Mouse (Mus musculus): ENCODE measurements at regions not wholly inside any gene's neighbourhood (a gene's known extent, or its start where the extent isn't known, plus 50 kb on each side); places are given as distances from the start of the nearest gene placed in this dataset.

- no peak overlapping the region for H3K9ac ChIP-seq (replicated peaks; ENCODE audit: low read length)
- H3K4me1 ChIP-seq (ENCODE audit: control insufficient read depth, insufficient read depth, low read length), result no peaks in the 10 kb centered on the region
- H3K27ac ChIP-seq (replicated peaks; ENCODE audit: low read depth, low read length), result no peak overlapping the region
- no peak overlapping the region for H3K4me3 ChIP-seq (ENCODE audit: low read depth, low read length)
- ATAC-seq (replicated peaks; ENCODE audit: insufficient number of reproducible peaks, low FRiP score, low TSS enrichment, low read depth) (no peak), DNase-seq (ENCODE audit: low spot score) (no peak)
- H3K27me3 ChIP-seq (ENCODE audit: control insufficient read depth, insufficient read depth, low read length), result no peaks in the 10 kb centered on the region
- H3K36me3 ChIP-seq (replicated peaks; ENCODE audit: control insufficient read depth, insufficient read depth, low read depth, low read length), result no peaks in the 10 kb centered on the region
- no peak overlapping the region for H3K4me2 ChIP-seq (ENCODE audit: low read depth, low read length)
- no peaks in the 10 kb centered on the region for H3K9me3 ChIP-seq (replicated peaks; ENCODE audit: control insufficient read depth, low read length)
- WGBS, result 90% methylated on average over 2 of the region's 2 CpGs
Measured at GRCm38 (mm10) chr11:65638211-65638610, 149.9 kb downstream of the Map2k4 start.

- no peak overlapping the region for H3K4me2 ChIP-seq (ENCODE audit: low read depth, low read length)
- H3K9ac ChIP-seq (replicated peaks; ENCODE audit: low read length), result no peak overlapping the region
- no peaks in the 10 kb centered on the region for H3K4me1 ChIP-seq (ENCODE audit: control insufficient read depth, insufficient read depth, low read length)
- WGBS, result 80% methylated on average over 3 of the region's 3 CpGs
- no peak overlapping the region for H3K4me3 ChIP-seq (ENCODE audit: low read depth, low read length)
- no peaks in the 10 kb centered on the region for H3K9me3 ChIP-seq (replicated peaks; ENCODE audit: control insufficient read depth, low read length)
- DNase-seq (ENCODE audit: low spot score), result no peak
- H3K36me3 ChIP-seq (replicated peaks; ENCODE audit: control insufficient read depth, insufficient read depth, low read depth, low read length), result no peaks in the 10 kb centered on the region
- no peaks in the 10 kb centered on the region for H3K27me3 ChIP-seq (ENCODE audit: control insufficient read depth, insufficient read depth, low read length)
- no peak for ATAC-seq (replicated peaks; ENCODE audit: insufficient number of reproducible peaks, low FRiP score, low TSS enrichment, low read depth)
- no peak overlapping the region for H3K27ac ChIP-seq (replicated peaks; ENCODE audit: low read depth, low read length)
Measured at GRCm38 (mm10) chr11:65637206-65637605, 150.9 kb downstream of the Map2k4 start.

GRCm38 (mm10) chr11:65635307-65635706 is 152.8 kb downstream of the Map2k4 start:
- Histone ChIP-seq H3K9ac (replicated peaks; ENCODE audit: low read length) (no peak overlapping the region), H3K36me3 (replicated peaks; ENCODE audit: control insufficient read depth, insufficient read depth, low read depth, low read length) (no peaks in the 10 kb centered on the region), H3K9me3 (replicated peaks; ENCODE audit: control insufficient read depth, low read length) (no peaks in the 10 kb centered on the region), H3K4me1 (ENCODE audit: control insufficient read depth, insufficient read depth, low read length) (no peaks in the 10 kb centered on the region), H3K4me2 (ENCODE audit: low read depth, low read length) (no peak overlapping the region), H3K27me3 (ENCODE audit: control insufficient read depth, insufficient read depth, low read length) (no peaks in the 10 kb centered on the region), H3K4me3 (ENCODE audit: low read depth, low read length) (no peak overlapping the region), H3K27ac (replicated peaks; ENCODE audit: low read depth, low read length) (no peak overlapping the region)
- WGBS, result 80% methylated on average over 4 of the region's 4 CpGs
- ATAC-seq (replicated peaks; ENCODE audit: insufficient number of reproducible peaks, low FRiP score, low TSS enrichment, low read depth), result no peak
- DNase-seq (ENCODE audit: low spot score), result no peak

GRCm38 (mm10) chr11:65631164-65631563 is 156.9 kb downstream of the Map2k4 start:
- H3K4me1 ChIP-seq (ENCODE audit: control insufficient read depth, insufficient read depth, low read length), result no peaks in the 10 kb centered on the region
- WGBS, result 84% methylated on average over 3 of the region's 3 CpGs
- peak; percentile 4 for DNase-seq (ENCODE audit: low spot score)

GRCm38 (mm10) chr11:65630436-65630835 is 157.7 kb downstream of the Map2k4 start:
- Histone ChIP-seq H3K36me3 (replicated peaks; ENCODE audit: control insufficient read depth, insufficient read depth, low read depth, low read length) (no peaks in the 10 kb centered on the region), H3K4me1 (ENCODE audit: control insufficient read depth, insufficient read depth, low read length) (no peaks in the 10 kb centered on the region), H3K9me3 (replicated peaks; ENCODE audit: control insufficient read depth, low read length) (no peaks in the 10 kb centered on the region), H3K9ac (replicated peaks; ENCODE audit: low read length) (no peak overlapping the region), H3K4me2 (ENCODE audit: low read depth, low read length) (no peak overlapping the region), H3K27ac (replicated peaks; ENCODE audit: low read depth, low read length) (no peak overlapping the region), H3K4me3 (ENCODE audit: low read depth, low read length) (no peak overlapping the region), H3K27me3 (ENCODE audit: control insufficient read depth, insufficient read depth, low read length) (no peaks in the 10 kb centered on the region)
- WGBS, result 92% methylated on average over 1 of the region's 1 CpGs
- ATAC-seq (replicated peaks; ENCODE audit: insufficient number of reproducible peaks, low FRiP score, low TSS enrichment, low read depth) (no peak), DNase-seq (ENCODE audit: low spot score) (no peak)

More at GRCm38 (mm10) chr11:65631164-65631563, 156.9 kb downstream of the Map2k4 start:
- ATAC-seq (replicated peaks; ENCODE audit: insufficient number of reproducible peaks, low FRiP score, low TSS enrichment, low read depth), result no peak
- Histone ChIP-seq H3K36me3 (replicated peaks; ENCODE audit: control insufficient read depth, insufficient read depth, low read depth, low read length) (no peaks in the 10 kb centered on the region), H3K9me3 (replicated peaks; ENCODE audit: control insufficient read depth, low read length) (no peaks in the 10 kb centered on the region), H3K9ac (replicated peaks; ENCODE audit: low read length) (no peak overlapping the region), H3K4me2 (ENCODE audit: low read depth, low read length) (no peak overlapping the region), H3K27ac (replicated peaks; ENCODE audit: low read depth, low read length) (no peak overlapping the region), H3K4me3 (ENCODE audit: low read depth, low read length) (no peak overlapping the region), H3K27me3 (ENCODE audit: control insufficient read depth, insufficient read depth, low read length) (no peaks in the 10 kb centered on the region)

- no peaks in the 10 kb centered on the region for H3K9me3 ChIP-seq (replicated peaks; ENCODE audit: control insufficient read depth, low read length)
- DNase-seq (ENCODE audit: low spot score), result no peak
- H3K9ac ChIP-seq (replicated peaks; ENCODE audit: low read length), result no peak overlapping the region
- H3K4me3 ChIP-seq (ENCODE audit: low read depth, low read length), result no peak overlapping the region
- no peak overlapping the region for H3K27ac ChIP-seq (replicated peaks; ENCODE audit: low read depth, low read length)
- no peak for ATAC-seq (replicated peaks; ENCODE audit: insufficient number of reproducible peaks, low FRiP score, low TSS enrichment, low read depth)
- no peaks in the 10 kb centered on the region for H3K4me1 ChIP-seq (ENCODE audit: control insufficient read depth, insufficient read depth, low read length)
- H3K4me2 ChIP-seq (ENCODE audit: low read depth, low read length), result no peak overlapping the region
- H3K27me3 ChIP-seq (ENCODE audit: control insufficient read depth, insufficient read depth, low read length), result no peaks in the 10 kb centered on the region
- 94% methylated on average over 5 of the region's 5 CpGs for WGBS
- no peaks in the 10 kb centered on the region for H3K36me3 ChIP-seq (replicated peaks; ENCODE audit: control insufficient read depth, insufficient read depth, low read depth, low read length)
Measured at GRCm38 (mm10) chr11:65629320-65629719, 158.8 kb downstream of the Map2k4 start.

- DNase-seq (ENCODE audit: low spot score) (no peak), ATAC-seq (replicated peaks; ENCODE audit: insufficient number of reproducible peaks, low FRiP score, low TSS enrichment, low read depth) (no peak)
- no peaks in the 10 kb centered on the region for H3K36me3 ChIP-seq (replicated peaks; ENCODE audit: control insufficient read depth, insufficient read depth, low read depth, low read length)
- 88% methylated on average over 4 of the region's 4 CpGs for WGBS
- no peak overlapping the region for H3K4me2 ChIP-seq (ENCODE audit: low read depth, low read length)
- no peak overlapping the region for H3K27ac ChIP-seq (replicated peaks; ENCODE audit: low read depth, low read length)
- H3K9me3 ChIP-seq (replicated peaks; ENCODE audit: control insufficient read depth, low read length), result no peaks in the 10 kb centered on the region
- H3K9ac ChIP-seq (replicated peaks; ENCODE audit: low read length), result no peak overlapping the region
- H3K27me3 ChIP-seq (ENCODE audit: control insufficient read depth, insufficient read depth, low read length), result no peaks in the 10 kb centered on the region
- no peak overlapping the region for H3K4me3 ChIP-seq (ENCODE audit: low read depth, low read length)
- H3K4me1 ChIP-seq (ENCODE audit: control insufficient read depth, insufficient read depth, low read length), result no peaks in the 10 kb centered on the region
Measured at GRCm38 (mm10) chr11:65618976-65619375, 169.1 kb downstream of the Map2k4 start.

- no peak overlapping the region for H3K9ac ChIP-seq (replicated peaks; ENCODE audit: low read length)
- H3K27me3 ChIP-seq (ENCODE audit: control insufficient read depth, insufficient read depth, low read length), result no peaks in the 10 kb centered on the region
- whole genome bisulfite sequencing, result 89% methylated on average over 3 of the region's 3 CpGs
- H3K4me2 ChIP-seq (ENCODE audit: low read depth, low read length), result no peak overlapping the region
- H3K4me1 ChIP-seq (ENCODE audit: control insufficient read depth, insufficient read depth, low read length), result no peaks in the 10 kb centered on the region
- no peak for DNase-seq (ENCODE audit: low spot score)
- no peaks in the 10 kb centered on the region for H3K36me3 ChIP-seq (replicated peaks; ENCODE audit: control insufficient read depth, insufficient read depth, low read depth, low read length)
- H3K27ac ChIP-seq (replicated peaks; ENCODE audit: low read depth, low read length), result no peak overlapping the region
- H3K9me3 ChIP-seq (replicated peaks; ENCODE audit: control insufficient read depth, low read length), result no peaks in the 10 kb centered on the region
- no peak for ATAC-seq (replicated peaks; ENCODE audit: insufficient number of reproducible peaks, low FRiP score, low TSS enrichment, low read depth)
- H3K4me3 ChIP-seq (ENCODE audit: low read depth, low read length), result no peak overlapping the region
Measured at GRCm38 (mm10) chr11:65610536-65610935, 177.6 kb downstream of the Map2k4 start.

All from embryonic facial prominence, embryonic 11.5 days (tissue).